Mouse (Mus musculus) heart, embryonic 11.5 days (tissue): ENCODE results near the gene Foxd3. TPM values are rescaled to one million over a fixed set of nuclear protein-coding genes. Genes with fewer than 3 reads are reported as not detected.
"Not testable (repeated sequence)": the region's sequence is repeated elsewhere in the genome, so short reads cannot be mapped to it uniquely, and the experiment has no call there.

Experiments
- ATAC-seq: fragments of 200-750 bp; cut with Nextera tagmentation; replicated peaks from 2 replicates; pipeline ENCODE4 v1.8.0; 2017; ENCODE audit warnings: moderate library complexity; ENCODE audit not compliant: insufficient number of reproducible peaks, low FRiP score, low TSS enrichment
- H3K27ac ChIP-seq: fragments of 300-500 bp; sonication (generic); 2 replicates; pipeline ENCODE4 v1.5.1; 2014; ENCODE audit warnings: mild to moderate bottlenecking, low read depth, low read length
- H3K27me3 ChIP-seq: fragments of 300-500 bp; sonication (generic); 2 replicates; pipeline ENCODE4 v1.6.1; 2014; ENCODE audit warnings: mild to moderate bottlenecking, low read length, mixed read lengths; ENCODE audit not compliant: control insufficient read depth, insufficient read depth
- H3K36me3 ChIP-seq: fragments of 300-500 bp; sonication (generic); 2 replicates; pipeline ENCODE4 v1.6.1; 2014; ENCODE audit warnings: mild to moderate bottlenecking, low read length, moderate library complexity, mixed read lengths; ENCODE audit not compliant: control insufficient read depth, insufficient read depth
- H3K4me1 ChIP-seq: fragments of 300-500 bp; sonication (generic); 2 replicates; pipeline ENCODE4 v1.6.1; 2014; ENCODE audit warnings: low read length; ENCODE audit not compliant: control insufficient read depth, insufficient read depth
- H3K4me2 ChIP-seq: fragments of 300-500 bp; sonication (generic); 2 replicates; pipeline ENCODE4 v1.6.1; 2014; ENCODE audit warnings: mild to moderate bottlenecking, moderate library complexity
- H3K4me3 ChIP-seq: fragments of 300-500 bp; sonication (generic); 2 replicates; pipeline ENCODE4 v1.5.1; 2014; ENCODE audit warnings: low read depth, low read length
- H3K9ac ChIP-seq: fragments of 300-500 bp; sonication (generic); 2 replicates; pipeline ENCODE4 v1.6.1; 2014; ENCODE audit warnings: mild to moderate bottlenecking, low read depth, low read length, moderate library complexity
- H3K9me3 ChIP-seq: fragments of 300-500 bp; sonication (generic); replicated peaks from 2 replicates; pipeline ENCODE4 v1.6.1; 2016; ENCODE audit warnings: low read length; ENCODE audit not compliant: control insufficient read depth
- WGBS: fragments of 180-500 bp; shearing (Covaris S2); extraction: QIAGEN DNeasy Blood & Tissue Kit; methylation state at CpG from one replicate; pipeline ENCODE4 v1.1.7; 2014; ENCODE audit not compliant: insufficient replicate concordance; 5-methylcytosine and 5-hydroxymethylcytosine counted together
- polyA plus RNA-seq: library from polyadenylated mRNA; unstranded; fragments of >200 nt; fragmentation: Nextera tagmentation; extraction: Ambion mirVana; gene quantifications from 2 replicates; pipeline ENCODE4 v1.2.1, GENCODE M21; 2014

The Foxd3 gene
- 0.13 and 0.17 TPM in 2 replicates for polyA plus RNA-seq

DNA sequence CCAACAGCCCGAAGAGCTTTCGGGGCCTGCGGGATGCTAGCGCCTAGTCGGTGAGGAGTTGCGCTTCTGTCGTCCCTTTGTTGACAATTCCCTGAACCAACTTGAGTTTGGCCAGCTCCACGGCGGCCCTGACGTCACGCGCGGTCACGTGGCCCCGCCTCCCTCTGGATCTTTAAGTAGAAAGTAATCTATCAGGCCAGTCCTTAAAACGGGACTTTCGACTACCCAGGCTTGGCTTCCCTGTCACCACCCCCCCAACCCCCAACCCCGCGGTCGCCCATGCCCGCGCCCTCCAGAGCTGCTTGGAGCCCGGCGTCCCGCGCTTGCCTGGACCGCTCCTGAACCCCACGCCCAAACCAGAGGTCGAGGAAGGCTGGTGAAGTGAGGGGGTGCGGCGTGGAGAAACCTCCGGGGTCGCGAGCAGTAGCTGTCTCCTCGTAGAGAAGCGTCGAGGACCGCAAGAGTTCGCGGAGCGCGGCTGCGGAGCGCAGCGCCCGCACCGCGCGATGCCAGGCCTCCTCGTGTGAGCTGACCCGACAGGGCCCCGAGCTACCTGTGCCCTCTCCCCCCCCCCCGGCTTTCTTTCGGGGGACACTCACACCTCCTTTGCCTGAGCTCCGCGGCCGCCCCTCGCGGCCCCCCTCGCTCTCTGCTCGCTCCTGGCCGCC, at the start of gene Foxd3:
Gene Foxd3 (plus strand): TSS at position 363 of the 668 bp plus-strand sequence.
- WGBS = 2% methylated on average over 62 of the region's 62 CpGs
- H3K27me3 ChIP-seq = peaks cover 80% of the 10 kb centered on the region
- H3K4me1 ChIP-seq = peaks cover 7% of the 10 kb centered on the region
- no peaks in the 10 kb centered on the region for H3K9me3 ChIP-seq
- no peak within 1 kb of the TSS for H3K27ac ChIP-seq
- H3K36me3 ChIP-seq = no peaks in the 10 kb centered on the region
- H3K4me3 ChIP-seq = peak within 1 kb of the TSS; percentile 37
- H3K9ac ChIP-seq = no peak within 1 kb of the TSS
- peak within 1 kb of the TSS; percentile 59 for H3K4me2 ChIP-seq
- ATAC-seq = peak; percentile 44; the same call in 1 of the 2 replicates

DNA sequence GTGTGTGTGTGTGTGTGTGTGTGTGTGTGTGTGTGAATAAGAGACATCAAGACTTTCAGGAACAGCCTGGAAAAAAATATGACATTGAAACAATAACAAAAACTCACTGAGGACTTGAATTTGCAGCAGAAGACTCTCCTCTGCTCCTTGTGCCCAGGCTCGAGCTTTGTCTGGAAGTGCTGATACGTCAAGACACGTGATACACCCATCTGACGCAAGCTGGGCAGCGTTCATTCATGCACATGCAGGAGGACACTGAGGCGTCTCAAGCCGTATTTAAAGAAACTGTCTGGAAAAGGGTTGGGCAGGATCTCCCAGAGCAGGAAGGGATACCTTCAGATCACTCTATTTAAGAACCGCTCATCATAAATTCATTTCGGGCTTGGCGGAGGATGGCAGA, 43.9 kb upstream of the Foxd3 start:
- no peaks in the 10 kb centered on the region for H3K9me3 ChIP-seq
- WGBS = 82% methylated on average over 10 of the region's 10 CpGs
- H3K4me1 ChIP-seq = no peaks in the 10 kb centered on the region
- no peak overlapping the region for H3K27ac ChIP-seq
- no peak overlapping the region for H3K9ac ChIP-seq
- no peaks in the 10 kb centered on the region for H3K27me3 ChIP-seq
- no peak overlapping the region for H3K4me3 ChIP-seq
- no peak for ATAC-seq
- H3K36me3 ChIP-seq = no peaks in the 10 kb centered on the region
- no peak overlapping the region for H3K4me2 ChIP-seq

GRCm38 (mm10) chr4:99612609-99613350, 43.3 kb upstream of the Foxd3 start:
- Histone ChIP-seq H3K9ac (no peak overlapping the region), H3K36me3 (no peaks in the 10 kb centered on the region), H3K27ac (no peak overlapping the region), H3K4me2 (no peak overlapping the region), H3K4me1 (no peaks in the 10 kb centered on the region), H3K27me3 (no peaks in the 10 kb centered on the region), H3K4me3 (no peak overlapping the region), H3K9me3 (no peaks in the 10 kb centered on the region)
- 73% methylated on average over 12 of the region's 12 CpGs for WGBS
- no peak for ATAC-seq

- H3K27me3 ChIP-seq = no peaks in the 10 kb centered on the region
- no peaks in the 10 kb centered on the region for H3K4me1 ChIP-seq
- no peak overlapping the region for H3K27ac ChIP-seq
- no peak overlapping the region for H3K9ac ChIP-seq
- WGBS = 9% methylated on average over 23 of the region's 24 CpGs
- no peaks in the 10 kb centered on the region for H3K36me3 ChIP-seq
- H3K4me3 ChIP-seq = peak overlapping the region; percentile 30
- H3K9me3 ChIP-seq = no peaks in the 10 kb centered on the region
- no peak for ATAC-seq
- H3K4me2 ChIP-seq = peak overlapping the region; percentile 63
These were observed 29.9 kb upstream of the Foxd3 start for GRCm38 (mm10) chr4:99626047-99626844.

DNA sequence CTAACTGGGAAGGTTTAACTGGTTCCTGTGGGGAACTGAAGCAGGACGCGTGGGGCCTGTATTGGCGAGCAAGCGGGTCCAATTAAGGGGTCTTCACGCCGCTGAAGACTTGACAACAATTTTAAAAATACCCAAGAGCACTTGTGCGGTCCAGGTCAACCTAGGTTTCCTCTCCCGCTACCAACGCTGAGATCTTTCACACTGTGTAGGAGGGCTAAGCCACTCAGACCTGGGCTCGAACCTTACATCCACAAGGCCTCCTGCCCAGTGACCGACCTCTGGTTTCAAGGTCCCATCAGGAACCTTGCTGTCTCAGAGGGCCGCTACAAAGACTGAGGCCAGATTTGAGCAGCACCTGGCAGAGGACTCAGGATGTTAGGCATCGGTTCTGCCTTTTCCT, 29.0 kb upstream of the Foxd3 start:
- WGBS = 67% methylated on average over 13 of the region's 13 CpGs
- no peak for ATAC-seq
- no peak overlapping the region for H3K9ac ChIP-seq

GRCm38 (mm10) chr4:99636038-99636437, 20.1 kb upstream of the Foxd3 start:
- Histone ChIP-seq H3K4me2 (no peak overlapping the region), H3K4me1 (no peaks in the 10 kb centered on the region), H3K27ac (no peak overlapping the region), H3K27me3 (no peaks in the 10 kb centered on the region), H3K4me3 (no peak overlapping the region), H3K9ac (no peak overlapping the region), H3K9me3 (no peaks in the 10 kb centered on the region), H3K36me3 (no peaks in the 10 kb centered on the region)
- no peak for ATAC-seq
- 85% methylated on average over 4 of the region's 4 CpGs for WGBS

More for the DNA sequence above, 29.0 kb upstream of the Foxd3 start:
- H3K27ac ChIP-seq = no peak overlapping the region
- no peaks in the 10 kb centered on the region for H3K27me3 ChIP-seq
- H3K4me1 ChIP-seq = no peaks in the 10 kb centered on the region
- H3K4me2 ChIP-seq = no peak overlapping the region
- no peaks in the 10 kb centered on the region for H3K9me3 ChIP-seq
- no peak overlapping the region for H3K4me3 ChIP-seq
- no peaks in the 10 kb centered on the region for H3K36me3 ChIP-seq

DNA sequence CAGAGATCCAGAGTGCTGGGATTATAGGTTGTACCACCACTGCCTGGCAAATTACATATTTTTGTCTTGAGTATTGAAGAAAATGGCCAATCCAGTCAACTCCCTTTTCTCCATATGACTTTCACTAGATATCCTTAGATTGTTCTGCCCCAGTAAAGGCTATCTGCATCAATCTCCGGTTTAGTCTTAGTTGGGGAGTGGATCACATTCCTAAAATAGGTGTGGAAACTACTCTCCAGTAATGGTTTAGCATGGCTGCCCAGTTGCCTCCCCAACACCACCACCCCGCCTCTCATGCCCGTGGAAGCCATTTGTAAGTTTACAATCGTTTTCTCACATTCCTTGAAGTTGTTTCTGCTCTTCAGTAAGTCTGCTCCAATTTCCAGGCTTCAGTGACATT, 19.4 kb upstream of the Foxd3 start:
- no peaks in the 10 kb centered on the region for H3K36me3 ChIP-seq
- no peak for ATAC-seq

DNA sequence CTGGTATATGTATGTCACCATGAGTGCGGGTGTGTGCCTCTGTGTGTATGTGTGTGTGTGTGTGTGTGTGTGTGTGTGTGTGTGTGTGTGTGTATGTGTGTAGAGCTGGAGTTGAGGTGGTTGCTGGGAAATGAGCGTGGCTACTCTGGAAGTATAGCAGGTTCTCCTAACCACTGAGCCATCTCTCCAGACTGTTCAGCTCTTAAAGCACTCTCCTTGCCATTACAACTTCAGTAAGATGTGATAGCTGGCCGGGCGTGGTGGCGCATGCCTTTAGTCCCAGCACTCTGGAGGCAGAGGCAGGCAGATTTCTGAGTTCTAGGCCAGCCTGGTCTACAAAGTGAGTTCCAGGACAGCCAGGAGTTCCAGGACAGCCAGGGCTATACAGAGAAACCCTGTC, 15.5 kb upstream of the Foxd3 start:
- not testable (repeated sequence) for ATAC-seq, H3K9ac ChIP-seq

More for the DNA sequence above, 19.4 kb upstream of the Foxd3 start:
- WGBS = 82% methylated on average over 4 of the region's 4 CpGs
- Histone ChIP-seq H3K27me3 (no peaks in the 10 kb centered on the region), H3K9ac (no peak overlapping the region), H3K4me3 (no peak overlapping the region), H3K4me1 (no peaks in the 10 kb centered on the region), H3K4me2 (no peak overlapping the region), H3K27ac (no peak overlapping the region), H3K9me3 (no peaks in the 10 kb centered on the region)

More for the DNA sequence above, 15.5 kb upstream of the Foxd3 start:
- not testable (repeated sequence) for H3K4me2 ChIP-seq, H3K27ac ChIP-seq, H3K27me3 ChIP-seq, H3K36me3 ChIP-seq, H3K4me3 ChIP-seq, H3K4me1 ChIP-seq, H3K9me3 ChIP-seq
- 86% methylated on average over 5 of the region's 5 CpGs for WGBS
